Mouse (Mus musculus): ENCODE data around the gene C1qtnf1.

DNA sequence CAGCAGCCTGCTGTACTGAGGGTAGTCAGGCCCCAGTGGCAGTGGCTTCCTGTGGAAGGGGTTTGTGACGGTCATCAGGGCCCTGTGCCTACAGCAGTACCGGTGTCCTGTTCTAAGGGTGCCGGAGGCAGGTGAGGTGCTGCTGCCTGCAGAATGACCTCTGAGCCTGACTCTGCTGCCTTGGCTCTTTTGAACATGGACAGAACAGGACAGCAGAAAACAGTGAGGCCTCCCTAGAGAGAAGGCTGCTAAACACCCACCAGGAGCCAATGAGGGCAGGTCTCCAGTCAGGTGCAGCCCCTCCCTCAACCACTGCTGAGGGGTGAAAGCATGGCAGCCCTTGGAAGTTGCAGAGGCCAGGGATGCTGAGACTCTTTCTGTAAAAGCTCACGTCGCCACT, 21.5 kb upstream of the C1qtnf1 start:
- TF ChIP-seq EP300 (IDR thresholded peaks at IDR 0.05; ENCODE audit: low read depth) (no peak), CTCF (IDR thresholded peaks at IDR 0.05; ENCODE audit: low read depth) (no peak)

Data from liver, embryonic 14.5 days (tissue).